Mouse (Mus musculus) brain, embryonic 14.5 days (tissue): ENCODE results near the gene Gtf2ird2.

Source experiments
- CTCF ChIP-seq: fragments of 200-500 bp; IDR thresholded peaks from 2 replicates; pipeline ENCODE4 v1.5.1; 2012; ENCODE audit warnings: inconsistent platforms, mild to moderate bottlenecking, moderate library complexity, borderline replicate concordance; ENCODE audit not compliant: insufficient read depth, insufficient read length; ENCODE audit errors: extremely low read depth
- POLR2A ChIP-seq: fragments of 200-500 bp; IDR thresholded peaks from 2 replicates; pipeline ENCODE4 v1.6.1; 2012; ENCODE audit warnings: mild to moderate bottlenecking, inconsistent platforms, borderline replicate concordance; ENCODE audit not compliant: poor library complexity, insufficient read depth, insufficient read length, severe bottlenecking; ENCODE audit errors: extremely low read depth

GRCm38 (mm10) chr5:134236241-134236640, 52.4 kb downstream of the Gtf2ird2 start:
- TF ChIP-seq CTCF (no peak), POLR2A (no peak)
